Mouse (Mus musculus) spleen, adult 12 weeks (tissue): ENCODE results near the gene Il4.

Source experiments
- DNase-seq: peaks from one replicate; pipeline ENCODE4 v3.0.0; 2022; ENCODE audit warnings: low spot score

Il4 gene

GRCm38 (mm10) chr11:53618619-53619198 is at the start of gene Il4:
TSS of gene Il4 (minus strand) at chr11:53618669.
- no peak for DNase-seq

GRCm38 (mm10) chr11:53664091-53664490 is 45.6 kb upstream of the Il4 start:
- no peak for DNase-seq

GRCm38 (mm10) chr11:53662794-53663674 is 44.6 kb upstream of the Il4 start:
- no peak for DNase-seq

- no peak for DNase-seq
Observed at GRCm38 (mm10) chr11:53657828-53658227, 39.4 kb upstream of the Il4 start.

GRCm38 (mm10) chr11:53657381-53657780 is 38.9 kb upstream of the Il4 start:
- DNase-seq, result no peak

GRCm38 (mm10) chr11:53656558-53657202 is 38.2 kb upstream of the Il4 start:
- DNase-seq, result no peak

GRCm38 (mm10) chr11:53655043-53655442 is 36.6 kb upstream of the Il4 start:
- no peak for DNase-seq

- DNase-seq, result no peak
Observed at GRCm38 (mm10) chr11:53652427-53652826, 34.0 kb upstream of the Il4 start.

- DNase-seq, result no peak
Observed at GRCm38 (mm10) chr11:53651441-53651840, 33.0 kb upstream of the Il4 start.

- no peak for DNase-seq
Observed at GRCm38 (mm10) chr11:53644017-53644416, 25.5 kb upstream of the Il4 start.

GRCm38 (mm10) chr11:53642744-53643279 is 24.3 kb upstream of the Il4 start:
- DNase-seq, result no peak

GRCm38 (mm10) chr11:53637803-53638260 is 19.4 kb upstream of the Il4 start:
- no peak for DNase-seq

- DNase-seq, result no peak
Observed at GRCm38 (mm10) chr11:53637046-53637802, 18.8 kb upstream of the Il4 start.

GRCm38 (mm10) chr11:53636183-53636646 is 17.7 kb upstream of the Il4 start:
- no peak for DNase-seq

- DNase-seq, result no peak
Observed at GRCm38 (mm10) chr11:53635590-53636182, 17.2 kb upstream of the Il4 start.

- DNase-seq, result no peak
Observed at GRCm38 (mm10) chr11:53634556-53634955, 16.1 kb upstream of the Il4 start, which contains the start of gene Il13. TSS of gene Il13 (minus strand) at chr11:53634702.

GRCm38 (mm10) chr11:53633644-53634043 is 15.2 kb upstream of the Il4 start:
- no peak for DNase-seq

GRCm38 (mm10) chr11:53632122-53632733 is 13.8 kb upstream of the Il4 start:
- DNase-seq, result no peak

GRCm38 (mm10) chr11:53627859-53628258 is 9.4 kb upstream of the Il4 start:
- DNase-seq, result peak; percentile 49

GRCm38 (mm10) chr11:53626802-53627373 is 8.4 kb upstream of the Il4 start:
- no peak for DNase-seq
